ENCODE assay signal across 12 mouse cellular contexts in genomic region chr2:148175251-148175927, GRCm38 (mm10).
"Had no signal": no experiment of that assay in that cellular context is flagged by ENCODE, and none has a peak within 500 bp of the region (broad histone marks: within the 10 kb centered on the region; RNA-seq: fewer than 3 reads in every experiment).

No protein-coding gene starts in this region.

- H3K4me3 ChIP-seq: left cerebral cortex, adult 2 months; limb, embryonic 15.5 days; liver, embryonic 12.5 days; neural tube, embryonic 13.5 days had no signal

- H3K9ac ChIP-seq: limb, embryonic 15.5 days; liver, embryonic 12.5 days; lung, embryonic 14.5 days; neural tube, embryonic 13.5 days had no signal

- H3K36me3 ChIP-seq: limb, embryonic 15.5 days; liver, embryonic 12.5 days; neural tube, embryonic 13.5 days had no signal

- H3K27me3 ChIP-seq: limb, embryonic 15.5 days; liver, embryonic 12.5 days; neural tube, embryonic 13.5 days had no signal

- H3K4me2 ChIP-seq: limb, embryonic 15.5 days; liver, embryonic 12.5 days; lung, embryonic 14.5 days; neural tube, embryonic 13.5 days had no signal

- H3K27ac ChIP-seq: left cerebral cortex, adult 2 months; limb, embryonic 15.5 days; liver, embryonic 12.5 days; macrophage; neural tube, embryonic 13.5 days had no signal

- ATAC-seq: liver, embryonic 12.5 days had no signal

- H3K9me3 ChIP-seq: limb, embryonic 15.5 days; liver, embryonic 12.5 days; neural tube, embryonic 13.5 days had no signal

- DNase-seq: kidney, adult 18-20 months; kidney, postnatal 10 days; kidney, postnatal 4 days; lung, postnatal 10 days; right cerebral cortex, postnatal 25 days; thymus, postnatal 4 days had no signal

- H3K4me1 ChIP-seq: liver, embryonic 12.5 days; neural tube, embryonic 13.5 days had no signal
